Mouse (Mus musculus): Measurements from ENCODE around the gene Nnat. TPM values are rescaled to one million over a fixed set of nuclear protein-coding genes. Genes with fewer than 3 reads are reported as not detected.
"Not testable (repeated sequence)": the region's sequence is repeated elsewhere in the genome, so short reads cannot be mapped to it uniquely, and the experiment has no call there.

Nnat gene
- polyA plus RNA-seq, 1 experiment from 2014 or later: 457 TPM

GRCm38 (mm10) chr2:157569796-157570485 lies 10.1 kb downstream of the Nnat start:
- Histone ChIP-seq H3K4me3 (replicated peaks) (no peak overlapping the region), H3K9me3 (no peaks in the 10 kb centered on the region), H3K4me2 (replicated peaks) (no peak overlapping the region), H3K4me1 (replicated peaks) (peaks cover 14% of the 10 kb centered on the region), H3K27me3 (replicated peaks) (no peaks in the 10 kb centered on the region), H3K9ac (no peak overlapping the region), H3K36me3 (no peaks in the 10 kb centered on the region), H3K27ac (no peak overlapping the region)
- WGBS: 70% methylated on average over 9 of the region's 9 CpGs
- no peak for ATAC-seq

DNA sequence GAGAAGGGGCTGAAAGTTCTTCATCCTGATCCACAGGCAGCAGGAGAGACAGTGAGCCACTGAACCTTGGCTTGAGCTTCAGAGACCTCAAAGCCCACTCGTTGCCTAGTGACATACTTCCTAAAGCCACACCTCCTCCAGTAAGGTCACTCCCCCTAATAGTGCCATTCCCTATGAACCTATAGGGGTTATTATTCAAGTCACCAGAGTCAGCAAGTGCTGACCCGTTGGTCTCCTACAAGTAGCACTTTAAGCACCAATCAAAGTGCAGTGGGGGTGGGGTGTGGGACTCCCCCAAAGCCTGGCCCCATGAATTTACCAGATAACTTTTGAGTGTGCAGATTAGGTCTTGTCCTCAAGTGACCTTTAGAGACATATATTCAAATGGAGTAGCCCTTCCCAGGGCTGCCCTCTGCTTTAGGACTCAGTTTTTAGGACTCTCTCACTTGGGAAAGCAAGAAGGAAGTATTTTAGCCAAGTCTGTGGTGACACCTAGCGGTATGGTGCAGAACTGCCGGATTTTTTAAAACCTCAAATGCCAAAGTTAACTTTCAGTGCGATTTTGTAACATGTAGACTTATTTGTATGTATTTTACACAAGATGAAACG lies 11.4 kb downstream of the Nnat start, which contains the start of gene Blcap:
TSS of gene Blcap (minus strand) at position 51 of the 609 bp plus-strand sequence.
- no peak within 1 kb of the TSS for H3K4me3 ChIP-seq (replicated peaks)
- ATAC-seq: no peak
- H3K9me3 ChIP-seq: no peaks in the 10 kb centered on the region
- H3K4me2 ChIP-seq (replicated peaks): no peak within 1 kb of the TSS
- no peak within 1 kb of the TSS for H3K27ac ChIP-seq
- no peaks in the 10 kb centered on the region for H3K27me3 ChIP-seq (replicated peaks)
- H3K4me1 ChIP-seq (replicated peaks): 0 out of 2 replicates have a peak, but pooled peaks cover 9% of the 10 kb centered on the region
- no peaks in the 10 kb centered on the region for H3K36me3 ChIP-seq
- 9% methylated on average over 6 of the region's 6 CpGs for WGBS
- H3K9ac ChIP-seq: no peak within 1 kb of the TSS; the same call in 1 of the 2 replicates

GRCm38 (mm10) chr2:157572786-157573185 lies 12.9 kb downstream of the Nnat start:
- no peak for ATAC-seq
- H3K36me3 ChIP-seq: no peaks in the 10 kb centered on the region

DNA sequence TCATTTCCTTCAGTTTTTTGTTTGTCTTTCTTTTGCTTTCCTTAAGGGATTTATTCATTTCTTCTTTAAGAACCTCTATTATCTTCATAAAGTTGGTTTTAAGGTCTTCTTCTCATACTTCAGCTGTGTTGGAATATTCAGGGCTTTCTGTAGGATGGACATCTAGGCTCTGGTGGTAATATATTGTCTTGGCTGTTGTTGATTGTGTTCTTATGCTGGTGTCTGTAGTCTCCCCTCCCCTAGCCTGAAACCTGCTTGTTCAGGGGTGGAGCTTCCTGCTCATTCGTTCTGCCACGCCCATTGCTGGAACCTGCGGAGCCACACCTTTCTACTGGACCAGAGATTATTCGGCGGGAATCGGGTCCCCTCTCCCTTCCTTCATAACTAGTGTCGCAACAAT lies 25.5 kb downstream of the Nnat start:
- H3K4me3 ChIP-seq (replicated peaks); ATAC-seq; H3K9ac ChIP-seq; H3K4me2 ChIP-seq (replicated peaks); H3K9me3 ChIP-seq; H3K36me3 ChIP-seq; H3K4me1 ChIP-seq (replicated peaks); H3K27ac ChIP-seq; H3K27me3 ChIP-seq (replicated peaks): not testable (repeated sequence)
- WGBS: 29% methylated on average over 7 of the region's 7 CpGs

More at GRCm38 (mm10) chr2:157572786-157573185, 12.9 kb downstream of the Nnat start:
- Histone ChIP-seq H3K9ac (no peak overlapping the region), H3K27ac (no peak overlapping the region), H3K9me3 (no peaks in the 10 kb centered on the region), H3K4me1 (replicated peaks) (no peaks in the 10 kb centered on the region), H3K4me2 (replicated peaks) (no peak overlapping the region), H3K27me3 (replicated peaks) (no peaks in the 10 kb centered on the region), H3K4me3 (replicated peaks) (no peak overlapping the region)
- 52% methylated on average over 2 of the region's 2 CpGs for WGBS

DNA sequence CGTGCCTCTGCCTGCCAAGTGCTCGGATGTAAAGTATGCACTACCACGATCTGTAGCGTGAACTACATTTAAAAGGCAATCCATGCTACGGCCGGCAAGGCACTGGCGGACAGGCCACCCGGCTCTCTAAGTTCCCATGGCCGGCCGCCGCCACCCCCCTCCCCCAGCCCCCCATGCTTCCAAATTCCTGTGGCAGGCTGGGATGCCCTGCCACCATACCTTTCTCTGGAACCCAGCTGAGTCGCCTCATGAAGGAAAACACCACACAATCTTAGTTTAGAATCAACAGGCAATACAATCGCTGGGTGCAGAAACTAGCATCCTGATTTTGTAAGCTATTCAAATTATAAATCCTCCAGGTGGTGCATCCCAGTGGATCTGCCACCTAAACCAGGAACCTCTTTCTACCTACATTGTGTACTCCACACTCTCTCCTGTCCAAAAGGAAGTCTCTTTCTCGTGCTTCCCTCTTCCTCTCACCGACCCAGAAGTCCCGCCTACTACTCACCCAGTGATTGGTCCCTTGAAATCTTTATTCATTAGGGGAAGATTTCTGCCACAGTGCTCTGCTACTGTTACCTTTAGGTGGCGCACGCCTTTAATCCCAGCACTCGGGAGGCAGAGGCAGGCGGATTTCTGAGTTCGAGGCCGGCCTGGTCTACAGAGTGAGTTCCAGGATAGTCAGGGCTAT lies 37.1 kb downstream of the Nnat start:
- Histone ChIP-seq H3K27me3 (replicated peaks) (no peaks in the 10 kb centered on the region), H3K4me1 (replicated peaks) (peaks cover 11% of the 10 kb centered on the region), H3K4me3 (replicated peaks) (0 out of 2 replicates have a peak overlapping the region, but pooled peaks have one; percentile 4), H3K36me3 (no peaks in the 10 kb centered on the region), H3K9me3 (no peaks in the 10 kb centered on the region), H3K9ac (no peak overlapping the region), H3K27ac (no peak overlapping the region), H3K4me2 (replicated peaks) (peak overlapping the region; percentile 30; the same call in 1 of the 2 replicates)
- ATAC-seq: no peak
- WGBS: 65% methylated on average over 22 of the region's 22 CpGs

GRCm38 (mm10) chr2:157601435-157601839 lies 41.6 kb downstream of the Nnat start:
- Histone ChIP-seq H3K9ac (no peak overlapping the region), H3K9me3 (no peaks in the 10 kb centered on the region), H3K27me3 (replicated peaks) (no peaks in the 10 kb centered on the region), H3K4me2 (replicated peaks) (no peak overlapping the region), H3K4me3 (replicated peaks) (no peak overlapping the region), H3K27ac (peak overlapping the region; percentile 52), H3K36me3 (no peaks in the 10 kb centered on the region), H3K4me1 (replicated peaks) (peaks cover 20% of the 10 kb centered on the region)
- ATAC-seq: peak; percentile 72
- 31% methylated on average over 6 of the region's 6 CpGs for WGBS

- H3K4me3 ChIP-seq (replicated peaks): no peak overlapping the region
- H3K27me3 ChIP-seq (replicated peaks): no peaks in the 10 kb centered on the region
- no peak overlapping the region for H3K4me2 ChIP-seq (replicated peaks)
- H3K4me1 ChIP-seq (replicated peaks): peaks cover 26% of the 10 kb centered on the region
- H3K27ac ChIP-seq: no peak overlapping the region
- no peak overlapping the region for H3K9ac ChIP-seq
- 7% methylated on average over 18 of the region's 18 CpGs for WGBS
- no peaks in the 10 kb centered on the region for H3K36me3 ChIP-seq
- peak; percentile 37; the same call in 1 of the 2 replicates for ATAC-seq
- H3K9me3 ChIP-seq: no peaks in the 10 kb centered on the region
Measured at GRCm38 (mm10) chr2:157605025-157605675, 45.3 kb downstream of the Nnat start.

GRCm38 (mm10) chr2:157607542-157608236 lies 47.8 kb downstream of the Nnat start:
- H3K4me2 ChIP-seq (replicated peaks): peak overlapping the region; percentile 10
- 34% methylated on average over 9 of the region's 9 CpGs for WGBS
- H3K4me3 ChIP-seq (replicated peaks): no peak overlapping the region
- peak; percentile 84 for ATAC-seq
- H3K27me3 ChIP-seq (replicated peaks): no peaks in the 10 kb centered on the region
- H3K36me3 ChIP-seq: no peaks in the 10 kb centered on the region
- H3K4me1 ChIP-seq (replicated peaks): peaks cover 17% of the 10 kb centered on the region; the same call in 1 of the 2 replicates
- peak overlapping the region; percentile 72 for H3K27ac ChIP-seq
- no peak overlapping the region for H3K9ac ChIP-seq
- no peaks in the 10 kb centered on the region for H3K9me3 ChIP-seq

GRCm38 (mm10) chr2:157611735-157612134 lies 51.9 kb downstream of the Nnat start:
- H3K9me3 ChIP-seq: no peaks in the 10 kb centered on the region
- no peak overlapping the region for H3K27ac ChIP-seq
- H3K4me1 ChIP-seq (replicated peaks): peaks cover 13% of the 10 kb centered on the region
- H3K4me2 ChIP-seq (replicated peaks): no peak overlapping the region
- H3K27me3 ChIP-seq (replicated peaks): no peaks in the 10 kb centered on the region
- H3K9ac ChIP-seq: no peak overlapping the region
- no peak overlapping the region for H3K4me3 ChIP-seq (replicated peaks)
- no peaks in the 10 kb centered on the region for H3K36me3 ChIP-seq
- no peak for ATAC-seq
- WGBS: 73% methylated on average over 3 of the region's 3 CpGs
